Mouse (Mus musculus): ENCODE data around the gene Zzef1. TPM values are rescaled to one million over a fixed set of nuclear protein-coding genes. Genes with fewer than 3 reads are reported as not detected.

The Zzef1 gene
- polyA plus RNA-seq, 1 experiment from 2014 or later, result 9.2 TPM

DNA sequence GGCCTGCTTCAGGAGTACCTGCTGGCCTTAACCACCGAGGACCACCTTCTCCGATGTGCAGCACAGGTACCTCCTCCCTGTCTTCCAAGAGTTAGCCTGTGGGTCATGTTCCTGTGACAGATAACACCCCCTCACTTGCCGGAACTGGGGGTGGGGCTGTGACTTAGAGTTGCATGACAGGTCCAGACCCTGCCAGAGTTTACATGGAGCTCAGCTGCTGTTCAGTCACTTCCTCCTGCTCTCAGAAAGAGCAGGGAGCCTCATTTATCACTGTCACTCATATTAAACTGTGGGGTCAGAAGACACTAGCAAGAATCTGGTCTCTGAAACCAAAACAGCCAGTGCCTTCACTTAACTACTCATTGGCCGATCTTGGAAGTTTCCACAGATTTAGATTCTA, 127.1 kb downstream of the Zzef1 start:
- no peak overlapping the region for H3K9ac ChIP-seq
- WGBS, result 67% methylated on average over 4 of the region's 4 CpGs
- H3K36me3 ChIP-seq, result peaks cover 78% of the 10 kb centered on the region
- no peaks in the 10 kb centered on the region for H3K27me3 ChIP-seq
- no peak overlapping the region for H3K4me3 ChIP-seq
- H3K4me1 ChIP-seq, result no peaks in the 10 kb centered on the region
- no peak overlapping the region for H3K4me2 ChIP-seq
- no peaks in the 10 kb centered on the region for H3K9me3 ChIP-seq
- no peak for ATAC-seq (ENCODE audit: insufficient number of reproducible peaks, low FRiP score, low TSS enrichment, low read depth)
- no peak overlapping the region for H3K27ac ChIP-seq

DNA sequence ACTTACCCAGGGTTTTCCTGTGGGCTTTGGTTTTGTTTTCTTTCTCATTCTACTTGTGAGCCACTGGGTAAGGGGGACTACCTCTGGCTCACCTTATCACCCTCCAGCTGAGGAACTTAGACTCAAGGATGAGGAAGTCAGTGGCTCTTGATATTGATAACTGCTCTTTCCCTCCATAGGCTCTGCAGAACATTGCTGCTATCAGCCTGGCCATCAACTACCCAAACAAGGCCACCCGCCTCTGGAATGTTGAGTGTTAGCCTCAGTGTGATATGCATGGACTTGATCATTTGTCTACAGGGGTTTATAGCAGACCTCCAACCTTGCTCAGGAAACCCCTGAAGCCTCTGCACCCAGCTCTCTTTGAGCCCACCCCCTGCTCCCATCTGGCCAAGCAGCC, 128.4 kb downstream of the Zzef1 start:
- Histone ChIP-seq H3K9me3 (no peaks in the 10 kb centered on the region), H3K4me1 (no peaks in the 10 kb centered on the region), H3K4me2 (no peak overlapping the region), H3K4me3 (no peak overlapping the region), H3K36me3 (peaks cover 64% of the 10 kb centered on the region), H3K27me3 (no peaks in the 10 kb centered on the region), H3K9ac (no peak overlapping the region), H3K27ac (no peak overlapping the region)
- 93% methylated on average over 1 of the region's 1 CpGs for WGBS
- ATAC-seq (ENCODE audit: insufficient number of reproducible peaks, low FRiP score, low TSS enrichment, low read depth), result no peak

DNA sequence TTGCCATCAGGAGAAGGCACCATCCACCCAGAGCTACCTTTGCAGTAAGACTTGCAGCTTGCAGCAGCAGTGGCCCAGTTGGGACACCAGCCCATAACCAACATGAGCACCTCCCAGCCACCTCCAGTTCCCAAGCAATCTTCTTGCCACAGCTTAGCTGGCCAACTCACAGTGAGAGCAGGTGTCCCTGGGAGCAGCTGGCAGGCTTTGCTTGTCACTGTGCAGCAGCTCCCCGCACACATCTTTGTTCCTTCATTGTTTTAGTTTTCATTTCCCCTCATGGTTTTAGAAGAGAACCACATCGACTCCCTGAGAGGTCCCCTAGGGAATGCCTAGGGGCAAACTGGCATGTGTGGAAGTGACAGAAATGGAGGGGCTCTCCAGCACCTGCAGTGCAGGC, 129.0 kb downstream of the Zzef1 start:
- WGBS, result 59% methylated on average over 2 of the region's 2 CpGs
- Histone ChIP-seq H3K4me1 (no peaks in the 10 kb centered on the region), H3K27me3 (no peaks in the 10 kb centered on the region), H3K4me3 (no peak overlapping the region), H3K4me2 (no peak overlapping the region), H3K27ac (no peak overlapping the region), H3K9me3 (no peaks in the 10 kb centered on the region), H3K36me3 (peaks cover 59% of the 10 kb centered on the region), H3K9ac (no peak overlapping the region)
- ATAC-seq (ENCODE audit: insufficient number of reproducible peaks, low FRiP score, low TSS enrichment, low read depth), result no peak

DNA sequence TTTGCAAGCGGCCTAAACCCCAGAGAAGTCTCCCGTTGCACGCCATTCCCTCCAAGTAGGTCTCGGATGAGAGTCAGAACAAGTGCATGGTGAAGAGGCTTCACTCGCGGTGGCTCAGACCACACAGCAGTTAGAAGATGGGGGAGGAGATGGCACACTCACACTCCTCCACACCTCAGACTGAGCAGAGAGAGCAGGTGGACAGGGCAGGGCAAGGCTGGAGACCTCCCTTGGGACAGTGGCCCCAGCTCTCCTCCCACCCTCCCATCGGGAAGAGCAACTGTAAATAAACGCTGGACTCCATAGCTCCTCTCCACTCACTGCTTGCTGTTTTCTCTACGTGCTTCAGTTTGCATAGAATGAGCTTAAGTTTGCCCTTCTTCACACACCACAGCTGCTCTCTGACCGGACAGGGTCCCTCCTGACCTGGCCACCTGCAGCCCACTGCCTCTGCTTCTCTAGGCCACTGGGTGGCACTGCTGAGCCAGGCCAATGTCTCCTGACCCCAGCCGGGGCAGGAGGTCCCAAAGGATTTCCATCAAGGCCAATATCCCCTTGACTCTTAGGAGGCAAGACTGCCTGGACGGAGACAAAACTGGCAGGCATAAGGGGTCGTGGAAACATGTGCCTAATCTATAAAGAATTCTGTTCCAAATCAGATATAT, 130.3 kb downstream of the Zzef1 start:
- H3K27me3 ChIP-seq, result no peaks in the 10 kb centered on the region
- H3K4me3 ChIP-seq, result no peak overlapping the region
- H3K27ac ChIP-seq, result no peak overlapping the region
- H3K36me3 ChIP-seq, result peaks cover 46% of the 10 kb centered on the region
- 52% methylated on average over 13 of the region's 13 CpGs for WGBS
- H3K4me1 ChIP-seq, result no peaks in the 10 kb centered on the region
- H3K9me3 ChIP-seq, result no peaks in the 10 kb centered on the region
- ATAC-seq (ENCODE audit: insufficient number of reproducible peaks, low FRiP score, low TSS enrichment, low read depth), result no peak
- no peak overlapping the region for H3K9ac ChIP-seq
- H3K4me2 ChIP-seq, result no peak overlapping the region

DNA sequence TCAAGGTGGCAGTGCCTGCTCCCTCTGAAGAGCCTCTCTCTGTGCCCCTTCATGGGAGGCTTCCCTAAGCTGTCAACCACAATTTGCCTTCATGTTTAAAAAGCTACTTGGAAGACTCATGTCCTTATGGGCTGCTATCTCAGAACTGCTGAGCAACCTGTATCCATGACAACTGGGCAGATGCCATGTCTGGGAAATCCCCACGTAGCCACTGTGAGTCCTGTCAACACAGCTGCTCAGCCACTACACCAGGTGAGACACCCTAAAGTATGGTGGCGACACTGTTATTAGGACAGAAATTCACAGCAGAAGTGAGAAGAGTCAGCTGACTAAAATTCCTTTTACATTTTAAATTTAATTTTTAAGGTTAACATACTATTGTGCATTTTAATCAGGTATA, 132.5 kb downstream of the Zzef1 start:
- no peak overlapping the region for H3K4me2 ChIP-seq
- no peak overlapping the region for H3K27ac ChIP-seq
- ATAC-seq (ENCODE audit: insufficient number of reproducible peaks, low FRiP score, low TSS enrichment, low read depth), result no peak
- 64% methylated on average over 2 of the region's 2 CpGs for WGBS
- H3K4me3 ChIP-seq, result no peak overlapping the region
- no peaks in the 10 kb centered on the region for H3K4me1 ChIP-seq
- H3K9ac ChIP-seq, result no peak overlapping the region
- H3K36me3 ChIP-seq, result peaks cover 29% of the 10 kb centered on the region
- H3K9me3 ChIP-seq, result no peaks in the 10 kb centered on the region
- no peaks in the 10 kb centered on the region for H3K27me3 ChIP-seq

DNA sequence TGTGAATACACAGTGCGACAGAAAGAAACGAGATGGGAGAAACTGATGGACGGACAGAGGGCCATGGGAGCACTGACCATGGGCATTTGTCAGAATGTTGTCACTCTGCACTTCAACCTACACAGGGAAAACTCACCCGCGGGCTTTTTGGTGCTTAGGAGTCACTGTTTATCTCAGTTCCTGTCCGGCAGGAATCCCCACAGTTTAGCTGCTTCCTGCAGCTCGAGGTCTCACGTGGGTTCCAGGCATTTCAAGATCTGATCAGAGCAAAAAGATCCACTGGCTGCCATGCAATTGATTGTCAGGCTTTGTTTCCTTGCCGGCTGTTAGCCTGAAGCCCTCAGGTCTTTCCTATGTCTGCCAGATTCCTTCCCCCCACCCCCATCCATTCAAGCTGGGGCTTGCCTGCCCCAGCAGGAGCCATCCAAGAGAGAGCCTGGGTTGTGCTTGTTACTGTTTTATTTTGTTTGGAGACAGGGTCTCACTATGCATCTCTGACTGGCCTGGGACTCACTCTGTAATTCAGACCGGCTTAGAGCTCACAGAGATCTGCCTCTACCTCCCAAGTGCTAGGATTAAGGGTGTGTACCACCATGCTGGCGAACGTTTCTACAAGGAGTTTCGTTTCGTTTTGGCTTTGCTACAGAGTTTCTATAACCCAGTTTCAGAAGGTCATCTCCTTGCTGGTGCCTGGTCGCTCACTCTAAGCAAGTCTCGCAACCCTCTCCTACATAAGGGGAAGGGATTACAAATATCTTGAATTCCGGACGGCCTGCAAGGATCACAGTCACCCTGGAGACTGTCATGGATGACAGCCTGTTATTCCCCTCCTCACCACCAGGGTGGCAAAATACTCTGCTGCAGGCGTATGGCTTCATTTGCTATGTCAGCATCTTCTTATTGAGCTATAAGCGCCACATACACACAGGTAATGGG, 144.4 kb downstream of the Zzef1 start:
- Histone ChIP-seq H3K9me3 (no peaks in the 10 kb centered on the region), H3K9ac (no peak overlapping the region), H3K36me3 (no peaks in the 10 kb centered on the region), H3K27me3 (no peaks in the 10 kb centered on the region), H3K4me3 (peak overlapping the region; percentile 34), H3K27ac (0 out of 2 replicates have a peak overlapping the region, but pooled peaks have one; percentile 22), H3K4me1 (0 out of 2 replicates have a peak, but pooled peaks cover 6% of the 10 kb centered on the region), H3K4me2 (peak overlapping the region; percentile 34)
- ATAC-seq (ENCODE audit: insufficient number of reproducible peaks, low FRiP score, low TSS enrichment, low read depth), result no peak
- 40% methylated on average over 20 of the region's 20 CpGs for WGBS

DNA sequence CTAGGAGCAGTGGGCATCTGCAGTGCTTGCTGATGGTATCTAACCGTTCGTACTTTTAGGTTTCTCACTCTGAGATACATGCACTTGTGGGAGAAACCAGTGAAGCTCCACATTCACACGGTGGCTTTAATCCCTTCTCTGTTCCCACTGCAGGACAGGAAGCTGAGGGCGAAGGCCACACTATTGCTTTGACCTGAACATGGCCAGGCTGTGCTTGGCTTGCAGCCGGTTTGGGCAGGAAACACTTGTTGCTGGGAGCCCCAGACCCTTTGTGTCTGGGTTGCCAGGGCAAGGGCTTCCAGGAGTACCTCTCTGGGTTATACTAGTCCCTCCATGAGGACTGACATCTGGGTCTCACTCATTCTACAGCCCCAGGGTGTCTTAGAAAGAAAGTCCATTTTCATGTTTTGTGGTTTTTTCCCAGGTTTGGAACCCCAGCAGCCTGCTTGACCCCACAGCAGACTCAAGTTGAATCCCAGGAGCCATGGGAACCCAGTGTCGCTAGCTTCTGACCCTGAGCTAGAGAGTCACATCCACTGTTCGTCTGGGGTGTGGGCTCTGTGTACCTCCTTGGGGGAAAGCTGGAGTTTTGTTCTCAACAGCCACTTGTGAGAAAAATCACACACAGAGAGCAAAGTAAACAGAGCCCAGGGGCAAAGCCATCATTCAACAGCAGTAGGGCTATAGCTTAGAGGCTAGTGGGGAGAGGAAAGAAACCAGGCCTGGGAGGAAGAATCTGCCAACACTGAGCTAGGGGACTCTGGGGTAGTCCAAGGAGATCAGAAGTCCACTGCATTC, 149.2 kb downstream of the Zzef1 start:
- H3K4me1 ChIP-seq, result peaks cover 12% of the 10 kb centered on the region
- H3K4me3 ChIP-seq, result no peak overlapping the region
- H3K27ac ChIP-seq, result no peak overlapping the region
- H3K9me3 ChIP-seq, result no peaks in the 10 kb centered on the region
- H3K27me3 ChIP-seq, result no peaks in the 10 kb centered on the region
- 61% methylated on average over 7 of the region's 7 CpGs for WGBS
- H3K36me3 ChIP-seq, result no peaks in the 10 kb centered on the region
- ATAC-seq (ENCODE audit: insufficient number of reproducible peaks, low FRiP score, low TSS enrichment, low read depth), result no peak
- H3K9ac ChIP-seq, result no peak overlapping the region
- no peak overlapping the region for H3K4me2 ChIP-seq

DNA sequence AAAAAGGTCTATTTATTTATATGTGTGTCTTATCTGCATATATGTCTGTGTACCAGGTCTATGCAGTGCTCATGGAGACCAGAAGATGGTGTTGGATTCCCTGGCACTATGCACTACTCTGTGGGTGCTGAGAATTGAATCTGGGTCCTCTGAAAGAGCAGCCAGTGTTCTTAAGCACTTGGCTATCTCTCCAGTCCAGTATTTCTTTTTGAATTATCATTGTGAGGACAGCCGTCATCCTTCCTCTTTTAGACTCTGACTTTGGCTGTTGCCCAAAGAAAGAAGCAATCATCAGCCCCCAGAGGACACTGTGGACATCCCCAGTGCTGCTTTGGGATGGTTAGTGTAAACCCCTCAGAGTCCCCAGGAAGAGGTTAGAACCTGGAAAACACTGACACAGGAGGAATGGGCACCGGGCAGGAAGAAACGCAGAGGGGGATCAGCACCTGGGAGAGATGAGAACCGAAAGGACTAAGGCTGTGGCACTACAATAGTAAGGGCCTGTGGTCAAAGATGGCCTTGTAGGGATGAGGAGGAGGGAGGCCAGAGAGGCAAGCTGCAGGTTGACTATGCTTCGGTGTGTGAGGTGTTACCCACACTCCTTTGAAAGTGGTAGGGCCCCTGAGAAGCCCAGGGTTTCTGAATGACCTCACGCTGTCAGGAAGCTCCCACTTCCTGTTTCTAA, 150.0 kb downstream of the Zzef1 start:
- Histone ChIP-seq H3K4me3 (no peak overlapping the region), H3K36me3 (no peaks in the 10 kb centered on the region), H3K4me1 (peaks cover 8% of the 10 kb centered on the region), H3K9ac (no peak overlapping the region), H3K27ac (no peak overlapping the region), H3K27me3 (no peaks in the 10 kb centered on the region), H3K4me2 (no peak overlapping the region), H3K9me3 (no peaks in the 10 kb centered on the region)
- ATAC-seq (ENCODE audit: insufficient number of reproducible peaks, low FRiP score, low TSS enrichment, low read depth), result no peak
- WGBS, result 49% methylated on average over 6 of the region's 6 CpGs

DNA sequence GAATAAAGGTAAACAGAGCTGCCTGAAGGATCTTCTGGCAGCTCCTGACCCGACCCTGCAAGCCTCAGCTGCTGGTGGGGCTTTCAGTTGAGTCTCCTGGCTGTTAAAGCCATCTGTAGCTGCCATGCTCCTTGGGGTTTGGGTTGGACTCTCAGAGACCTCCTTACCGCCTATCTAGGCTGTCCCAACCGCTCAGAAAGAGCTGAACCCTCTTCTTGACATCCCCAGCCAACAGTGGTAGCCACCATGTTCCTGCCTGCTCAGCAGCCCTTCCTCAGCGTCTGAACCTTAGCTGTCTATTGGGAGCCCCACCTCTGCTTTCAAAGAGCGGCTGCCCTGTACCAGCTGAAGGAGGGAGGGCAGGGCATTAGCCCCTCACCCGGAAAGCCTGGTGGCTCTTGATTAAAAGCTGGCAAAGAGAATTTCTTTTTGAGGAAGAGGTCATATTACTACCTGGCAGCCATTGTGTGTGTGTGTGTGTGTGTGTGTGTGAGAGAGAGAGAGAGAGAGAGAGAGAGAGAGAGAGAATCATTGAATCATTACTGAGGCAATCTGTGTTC, 150.6 kb downstream of the Zzef1 start:
- Histone ChIP-seq H3K9ac (no peak overlapping the region), H3K27me3 (no peaks in the 10 kb centered on the region), H3K4me3 (no peak overlapping the region), H3K9me3 (no peaks in the 10 kb centered on the region), H3K27ac (no peak overlapping the region), H3K36me3 (no peaks in the 10 kb centered on the region), H3K4me1 (peaks cover 15% of the 10 kb centered on the region), H3K4me2 (no peak overlapping the region)
- ATAC-seq (ENCODE audit: insufficient number of reproducible peaks, low FRiP score, low TSS enrichment, low read depth), result no peak
- 53% methylated on average over 6 of the region's 6 CpGs for WGBS

DNA sequence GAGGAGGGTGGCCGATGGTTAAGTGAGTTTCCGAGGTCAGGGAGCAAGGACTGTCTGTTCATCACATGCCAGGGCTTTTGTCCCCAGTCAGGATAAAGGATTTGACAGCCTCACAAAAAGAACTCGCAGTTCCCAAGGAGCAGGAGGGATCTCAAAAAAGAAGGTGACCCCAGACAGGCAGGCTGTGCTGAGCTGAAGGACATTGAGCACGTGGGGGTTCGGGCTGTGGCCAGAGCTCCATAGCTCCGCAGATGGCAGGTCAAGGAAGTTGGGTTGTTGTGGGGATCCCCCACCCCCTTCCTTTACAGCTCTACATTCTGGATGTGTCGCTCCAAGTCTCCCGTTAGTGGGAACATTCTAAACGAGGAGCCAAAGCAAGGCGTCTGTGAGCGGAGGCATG, 151.8 kb downstream of the Zzef1 start:
- Histone ChIP-seq H3K27ac (no peak overlapping the region), H3K4me2 (no peak overlapping the region), H3K27me3 (no peaks in the 10 kb centered on the region), H3K4me3 (no peak overlapping the region), H3K4me1 (peaks cover 24% of the 10 kb centered on the region), H3K36me3 (no peaks in the 10 kb centered on the region), H3K9ac (no peak overlapping the region), H3K9me3 (no peaks in the 10 kb centered on the region)
- WGBS, result 68% methylated on average over 11 of the region's 11 CpGs
- ATAC-seq (ENCODE audit: insufficient number of reproducible peaks, low FRiP score, low TSS enrichment, low read depth), result no peak

DNA sequence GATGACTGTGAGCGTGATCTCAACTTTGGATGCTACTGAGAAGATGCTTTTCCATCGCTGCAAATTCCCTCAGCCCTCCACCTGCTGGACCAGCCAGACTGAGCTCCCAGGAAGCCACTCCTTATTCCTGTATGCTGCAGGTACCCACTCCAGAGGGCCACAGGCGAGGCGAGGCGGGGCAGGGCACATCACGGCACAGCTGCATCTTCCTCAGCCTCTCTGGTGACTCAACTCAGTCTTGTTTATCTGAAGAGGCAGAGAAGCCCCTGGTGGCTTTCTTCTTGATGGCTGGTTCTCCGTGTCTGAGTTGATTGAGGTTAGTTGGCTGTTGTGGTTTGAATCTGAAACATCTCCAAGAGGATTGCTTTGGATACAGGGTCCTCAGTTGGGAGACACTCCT, 152.2 kb downstream of the Zzef1 start:
- H3K9me3 ChIP-seq, result no peaks in the 10 kb centered on the region
- WGBS, result 65% methylated on average over 7 of the region's 7 CpGs
- no peaks in the 10 kb centered on the region for H3K36me3 ChIP-seq
- H3K27ac ChIP-seq, result no peak overlapping the region
- no peak overlapping the region for H3K4me2 ChIP-seq
- ATAC-seq (ENCODE audit: insufficient number of reproducible peaks, low FRiP score, low TSS enrichment, low read depth), result no peak
- no peak overlapping the region for H3K4me3 ChIP-seq
- peaks cover 28% of the 10 kb centered on the region for H3K4me1 ChIP-seq
- H3K9ac ChIP-seq, result no peak overlapping the region
- no peaks in the 10 kb centered on the region for H3K27me3 ChIP-seq
